Mouse (Mus musculus): ENCODE measurements around the gene Dock3. TPM values are rescaled to one million over a fixed set of nuclear protein-coding genes. Genes with fewer than 3 reads are reported as not detected.
"Not testable (repeated sequence)": the region's sequence is repeated elsewhere in the genome, so short reads cannot be mapped to it uniquely, and the experiment has no call there.

Gene Dock3
- polyA plus RNA-seq, 1 experiment = 0.40 TPM

DNA sequence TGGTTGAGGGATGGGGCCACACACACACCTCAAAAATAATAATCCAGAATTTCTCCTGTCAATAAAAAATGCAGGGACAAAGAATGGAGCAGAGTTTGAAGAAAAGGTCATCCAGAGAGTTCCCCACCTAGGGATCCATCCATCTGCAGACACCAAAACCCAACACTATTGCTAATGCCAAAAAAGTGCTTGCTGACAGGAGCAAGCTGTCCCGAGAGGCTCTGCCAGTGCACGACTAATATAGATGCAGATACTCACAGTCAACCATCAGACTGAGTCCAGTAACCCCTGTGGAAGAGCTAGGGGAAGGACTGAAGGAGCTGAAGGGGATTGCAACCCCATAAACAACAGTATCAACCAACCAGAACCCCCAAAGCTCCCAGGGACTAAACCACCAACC lies 119.7 kb downstream of the Dock3 start:
- no peaks in the 10 kb centered on the region for H3K36me3 ChIP-seq (ENCODE audit: control insufficient read depth, insufficient read depth)
- no peak overlapping the region for H3K4me2 ChIP-seq (ENCODE audit: low read depth)
- H3K27me3 ChIP-seq (ENCODE audit: control insufficient read depth, insufficient read depth, insufficient read length) = no peaks in the 10 kb centered on the region
- no peak overlapping the region for H3ac ChIP-seq (ENCODE audit: control insufficient read depth, insufficient read length)
- no peak overlapping the region for H3K4me3 ChIP-seq
- TF ChIP-seq CEBPB (IDR thresholded peaks at IDR 0.05; ENCODE audit: insufficient read depth, poor library complexity, severe bottlenecking) (no peak), MYOG (IDR thresholded peaks at IDR 0.05; ENCODE audit: control insufficient read depth in 1 of 3, insufficient read depth in 1 of 3, insufficient read length in 2 of 3, low read depth in 2 of 3) (no peak), USF1 (IDR thresholded peaks at IDR 0.05; ENCODE audit: low read depth) (no peak), POLR2A (IDR thresholded peaks at IDR 0.05; ENCODE audit: insufficient read length, low read depth) (no peak), E2F4 (IDR thresholded peaks at IDR 0.05; ENCODE audit: insufficient read depth) (no peak), TCF12 (IDR thresholded peaks at IDR 0.05; ENCODE audit: insufficient read depth, poor library complexity, severe bottlenecking) (no peak), MYOD1 (IDR thresholded peaks at IDR 0.05; ENCODE audit: control insufficient read depth in 1 of 3, insufficient read length in 2 of 3, low read depth in 2 of 3) (no peak), POLR2AphosphoS2 (IDR thresholded peaks at IDR 0.05; ENCODE audit: insufficient read length, low read depth) (no peak), REST (IDR thresholded peaks at IDR 0.05; ENCODE audit: insufficient read depth, insufficient read length) (no peak)
- no peaks in the 10 kb centered on the region for H3K79me2 ChIP-seq (ENCODE audit: control insufficient read depth, insufficient read depth)

DNA sequence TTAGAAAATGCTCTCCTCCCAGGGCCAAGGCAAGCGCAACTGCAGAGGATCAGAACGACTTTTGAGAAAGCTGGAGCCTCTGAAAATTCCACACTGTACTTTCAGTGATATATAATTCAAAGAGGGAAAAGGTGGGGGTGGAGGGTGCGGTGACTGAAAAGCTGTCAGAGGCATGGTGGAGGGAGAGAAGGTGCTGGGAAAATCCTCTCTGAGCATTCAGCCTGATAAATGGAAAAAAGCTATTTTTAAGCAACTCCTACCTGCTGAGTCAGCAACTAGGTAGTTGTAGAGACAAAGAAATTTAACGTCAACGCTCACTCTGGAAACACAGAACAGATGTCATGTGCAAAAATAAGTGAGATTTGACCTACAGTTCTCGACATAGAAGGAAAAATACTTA lies 132.2 kb downstream of the Dock3 start:
- Histone ChIP-seq H3K79me2 (ENCODE audit: control insufficient read depth, insufficient read depth) (no peaks in the 10 kb centered on the region), H3ac (ENCODE audit: control insufficient read depth, insufficient read length) (no peak overlapping the region), H3K4me3 (no peak overlapping the region), H3K36me3 (ENCODE audit: control insufficient read depth, insufficient read depth) (no peaks in the 10 kb centered on the region), H3K4me2 (ENCODE audit: low read depth) (no peak overlapping the region), H3K27me3 (ENCODE audit: control insufficient read depth, insufficient read depth, insufficient read length) (no peaks in the 10 kb centered on the region)
- TF ChIP-seq MYOD1 (IDR thresholded peaks at IDR 0.05; ENCODE audit: control insufficient read depth in 1 of 3, insufficient read length in 2 of 3, low read depth in 2 of 3) (no peak), TCF3 (IDR thresholded peaks at IDR 0.05; ENCODE audit: insufficient read length, low read depth) (no peak), USF1 (IDR thresholded peaks at IDR 0.05; ENCODE audit: low read depth) (no peak), MAX (IDR thresholded peaks at IDR 0.05; ENCODE audit: low read depth) (no peak), REST (IDR thresholded peaks at IDR 0.05; ENCODE audit: insufficient read depth, insufficient read length) (no peak), POLR2A (IDR thresholded peaks at IDR 0.05; ENCODE audit: insufficient read length, low read depth) (no peak), CEBPB (IDR thresholded peaks at IDR 0.05; ENCODE audit: insufficient read depth, poor library complexity, severe bottlenecking) (no peak), MYOG (IDR thresholded peaks at IDR 0.05; ENCODE audit: control insufficient read depth in 1 of 3, insufficient read depth in 1 of 3, insufficient read length in 2 of 3, low read depth in 2 of 3) (no peak), SRF (IDR thresholded peaks at IDR 0.05; ENCODE audit: control insufficient read depth, insufficient read length, low read depth) (no peak), TCF12 (IDR thresholded peaks at IDR 0.05; ENCODE audit: insufficient read depth, poor library complexity, severe bottlenecking) (no peak), E2F4 (IDR thresholded peaks at IDR 0.05; ENCODE audit: insufficient read depth) (no peak), POLR2AphosphoS2 (IDR thresholded peaks at IDR 0.05; ENCODE audit: insufficient read length, low read depth) (no peak)

DNA sequence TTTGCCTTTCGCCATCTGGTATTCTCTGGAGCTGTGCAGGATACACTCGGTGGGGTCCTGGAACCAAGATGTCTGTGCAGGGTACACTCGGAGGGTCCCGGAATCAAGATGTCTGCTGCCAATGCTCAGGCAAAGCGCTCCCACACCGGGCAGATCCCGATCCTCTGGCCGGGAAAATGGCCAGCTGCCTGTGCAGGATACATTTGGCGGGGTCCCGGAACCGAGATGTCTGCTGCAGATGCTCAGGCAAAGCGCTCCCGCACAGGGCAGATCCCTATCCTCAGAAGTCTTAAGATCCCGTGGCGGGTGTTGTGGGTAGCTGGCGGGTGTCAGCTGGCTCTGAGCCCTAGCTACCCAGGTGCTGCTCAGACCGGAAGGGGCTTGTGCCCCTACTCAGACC lies 142.3 kb downstream of the Dock3 start:
- H3K36me3 ChIP-seq (ENCODE audit: control insufficient read depth, insufficient read depth); H3K79me2 ChIP-seq (ENCODE audit: control insufficient read depth, insufficient read depth); H3K4me3 ChIP-seq; H3ac ChIP-seq (ENCODE audit: control insufficient read depth, insufficient read length); H3K27me3 ChIP-seq (ENCODE audit: control insufficient read depth, insufficient read depth, insufficient read length); H3K4me2 ChIP-seq (ENCODE audit: low read depth): not testable (repeated sequence)

DNA sequence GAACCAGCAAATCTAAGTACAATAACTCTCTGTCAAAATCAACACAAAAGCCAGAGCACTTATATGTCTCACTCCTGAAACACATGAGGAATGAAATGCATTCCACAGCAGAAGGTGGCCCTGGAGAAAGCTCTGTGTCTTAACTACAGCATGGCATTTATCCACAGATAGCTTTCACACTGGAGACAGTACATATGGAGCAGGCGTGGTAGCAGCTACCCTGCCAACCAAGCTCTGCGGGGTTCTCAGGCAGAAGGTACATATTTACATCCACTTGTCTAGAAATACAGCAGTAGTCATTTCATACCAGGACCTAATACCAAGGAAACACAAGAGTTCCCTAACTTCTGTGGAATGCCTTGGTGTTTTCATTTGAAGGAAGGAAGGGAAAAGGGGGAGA lies 144.2 kb downstream of the Dock3 start:
- TF ChIP-seq MYOG (IDR thresholded peaks at IDR 0.05; ENCODE audit: control insufficient read depth in 1 of 3, insufficient read depth in 1 of 3, insufficient read length in 2 of 3, low read depth in 2 of 3) (no peak), USF1 (IDR thresholded peaks at IDR 0.05; ENCODE audit: low read depth) (no peak), MYOD1 (IDR thresholded peaks at IDR 0.05; ENCODE audit: control insufficient read depth in 1 of 3, insufficient read length in 2 of 3, low read depth in 2 of 3) (no peak), CEBPB (IDR thresholded peaks at IDR 0.05; ENCODE audit: insufficient read depth, poor library complexity, severe bottlenecking) (no peak)
- no peak overlapping the region for H3ac ChIP-seq (ENCODE audit: control insufficient read depth, insufficient read length)
- no peaks in the 10 kb centered on the region for H3K27me3 ChIP-seq (ENCODE audit: control insufficient read depth, insufficient read depth, insufficient read length)
- no peak overlapping the region for H3K4me2 ChIP-seq (ENCODE audit: low read depth)
- no peak overlapping the region for H3K4me3 ChIP-seq
- no peaks in the 10 kb centered on the region for H3K36me3 ChIP-seq (ENCODE audit: control insufficient read depth, insufficient read depth)
- H3K79me2 ChIP-seq (ENCODE audit: control insufficient read depth, insufficient read depth) = no peaks in the 10 kb centered on the region

DNA sequence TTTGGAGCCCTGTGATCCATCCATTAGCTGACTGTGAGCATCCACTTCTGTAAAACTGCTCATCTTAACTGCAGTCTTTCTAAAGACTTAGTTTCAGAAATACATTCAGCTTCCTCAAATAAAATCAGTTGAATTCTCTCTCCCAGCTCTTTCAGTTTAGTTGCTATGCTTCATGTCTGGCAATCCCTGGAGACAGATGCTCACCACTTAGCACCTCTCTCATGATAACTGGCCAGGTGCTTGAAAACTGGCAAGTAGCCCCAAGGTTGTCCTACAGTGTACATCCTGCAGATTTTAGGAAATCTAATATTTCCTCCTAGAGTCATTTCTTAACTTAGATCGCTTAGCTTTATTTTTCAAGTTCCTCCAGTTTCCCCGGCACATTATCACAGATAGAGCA lies 193.8 kb downstream of the Dock3 start:
- Histone ChIP-seq H3K27me3 (ENCODE audit: control insufficient read depth, insufficient read depth, insufficient read length) (no peaks in the 10 kb centered on the region), H3K4me3 (no peak overlapping the region), H3K4me2 (ENCODE audit: low read depth) (no peak overlapping the region), H3ac (ENCODE audit: control insufficient read depth, insufficient read length) (no peak overlapping the region), H3K36me3 (ENCODE audit: control insufficient read depth, insufficient read depth) (no peaks in the 10 kb centered on the region), H3K79me2 (ENCODE audit: control insufficient read depth, insufficient read depth) (no peaks in the 10 kb centered on the region)
- TF ChIP-seq E2F4 (IDR thresholded peaks at IDR 0.05; ENCODE audit: insufficient read depth) (no peak), CEBPB (IDR thresholded peaks at IDR 0.05; ENCODE audit: insufficient read depth, poor library complexity, severe bottlenecking) (no peak), MYOG (IDR thresholded peaks at IDR 0.05; ENCODE audit: control insufficient read depth in 1 of 3, insufficient read depth in 1 of 3, insufficient read length in 2 of 3, low read depth in 2 of 3) (no peak), TCF3 (IDR thresholded peaks at IDR 0.05; ENCODE audit: insufficient read length, low read depth) (no peak), POLR2A (IDR thresholded peaks at IDR 0.05; ENCODE audit: insufficient read length, low read depth) (no peak), POLR2AphosphoS2 (IDR thresholded peaks at IDR 0.05; ENCODE audit: insufficient read length, low read depth) (no peak), REST (IDR thresholded peaks at IDR 0.05; ENCODE audit: insufficient read depth, insufficient read length) (no peak), MYOD1 (IDR thresholded peaks at IDR 0.05; ENCODE audit: control insufficient read depth in 1 of 3, insufficient read length in 2 of 3, low read depth in 2 of 3) (no peak)
